Comparison of ENCODE assay signal across 1 mouse cellular context in the genomic region with DNA sequence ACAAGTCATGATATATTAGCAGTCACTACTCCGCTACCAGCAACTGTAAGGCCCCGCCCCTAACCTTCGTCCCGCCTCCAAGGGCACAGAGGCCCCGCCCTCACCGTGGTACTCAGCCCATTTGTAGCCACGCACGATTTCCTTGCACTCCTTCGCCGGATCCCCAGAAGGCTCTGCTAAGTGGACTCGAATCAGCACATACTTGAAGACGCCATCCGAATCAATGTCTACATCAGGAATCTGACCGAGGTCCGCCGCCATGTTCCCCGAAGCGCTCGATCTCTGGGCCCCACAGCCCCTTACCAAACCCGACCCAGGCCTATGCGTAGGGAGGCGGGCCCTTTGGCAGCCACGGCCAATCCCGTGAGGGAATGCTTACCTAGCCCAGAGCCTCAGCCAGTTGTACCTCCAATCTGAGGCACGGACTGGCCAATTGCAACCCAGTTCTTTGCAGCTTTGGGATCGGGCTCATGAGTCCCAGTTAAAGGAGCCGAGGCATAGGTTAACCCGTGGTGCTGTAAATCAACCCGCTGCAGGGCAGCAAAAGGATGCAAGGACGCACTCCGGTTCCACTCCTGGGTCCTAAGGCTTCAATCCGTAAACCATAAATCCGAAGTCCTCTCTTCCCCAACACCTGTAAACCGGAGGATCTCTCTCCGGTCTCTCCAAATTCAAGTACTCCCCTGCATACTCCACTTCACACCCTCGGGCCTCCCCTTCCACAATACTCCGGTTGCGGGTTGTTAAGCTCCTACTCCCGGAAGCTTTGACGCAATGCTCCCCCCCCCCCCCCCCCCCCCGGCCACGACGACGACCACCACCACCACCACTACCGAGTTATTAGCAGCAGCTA.
TF ChIP-seq lines count a peak whose summit lies in the region.

TSS of gene Mamdc4 (minus strand) at position 267 of the 853 bp plus-strand sequence.
TSS of gene Phpt1 (minus strand) at position 646 of the 853 bp plus-strand sequence.

TF ChIP-seq in C2C12, 6 proteins besides CTCF, POLR2A, EP300 and RAD21 (continued from another document):
- TF ChIP-seq MYOG (IDR thresholded peaks at IDR 0.05; ENCODE audit: control insufficient read depth, extremely low read depth, insufficient read length): no peak
